Mouse (Mus musculus) heart, embryonic 16.5 days (tissue): Measurements from ENCODE around the gene Rgs14. TPM values are rescaled to one million over a fixed set of nuclear protein-coding genes. Genes with fewer than 3 reads are reported as not detected.

Source experiments
- ATAC-seq: fragments of 200-750 bp; cut with Nextera tagmentation; replicated peaks from 2 replicates; pipeline ENCODE4 v1.8.0; 2017; ENCODE audit warnings: moderate number of reproducible peaks; ENCODE audit not compliant: insufficient read depth, low FRiP score; ENCODE audit errors: extremely low read depth
- H3K27ac ChIP-seq: fragments of 300-500 bp; sonication (generic); 2 replicates; pipeline ENCODE4 v1.5.1; 2014; ENCODE audit warnings: mild to moderate bottlenecking, low read length, control low read depth, moderate library complexity
- H3K27me3 ChIP-seq: fragments of 300-500 bp; sonication (generic); 2 replicates; pipeline ENCODE4 v1.6.1; 2014; ENCODE audit warnings: low read length, mixed read lengths; ENCODE audit not compliant: control insufficient read depth, insufficient read depth
- H3K36me3 ChIP-seq: fragments of 300-500 bp; sonication (generic); 2 replicates; pipeline ENCODE4 v1.6.1; 2014; ENCODE audit not compliant: control insufficient read depth, insufficient read depth
- H3K4me1 ChIP-seq: fragments of 300-500 bp; sonication (generic); 2 replicates; pipeline ENCODE4 v1.6.1; 2014; ENCODE audit warnings: low read length, mixed read lengths; ENCODE audit not compliant: control insufficient read depth, insufficient read depth
- H3K4me2 ChIP-seq: fragments of 300-500 bp; sonication (generic); 2 replicates; pipeline ENCODE4 v1.6.1; 2014; ENCODE audit warnings: low read depth, mild to moderate bottlenecking, control low read depth, low read length
- H3K4me3 ChIP-seq: fragments of 300-500 bp; sonication (generic); 2 replicates; pipeline ENCODE4 v1.5.1; 2014; ENCODE audit warnings: mild to moderate bottlenecking, control low read depth, low read length
- H3K9ac ChIP-seq: fragments of 300-500 bp; sonication (generic); 2 replicates; pipeline ENCODE4 v1.6.1; 2014; ENCODE audit warnings: low read length, control low read depth
- H3K9me3 ChIP-seq: fragments of 300-500 bp; sonication (generic); replicated peaks from 2 replicates; pipeline ENCODE4 v1.6.1; 2016; ENCODE audit warnings: low read length; ENCODE audit not compliant: control insufficient read depth
- WGBS: fragments of 180-500 bp; shearing (Covaris S2); extraction: QIAGEN DNeasy Blood & Tissue Kit; methylation state at CpG from one replicate; pipeline ENCODE4 v1.1.7; 2014; 5-methylcytosine and 5-hydroxymethylcytosine counted together
- polyA plus RNA-seq: library from polyadenylated mRNA; unstranded; fragments of >200 nt; fragmentation: Nextera tagmentation; extraction: Ambion mirVana; gene quantifications from 2 replicates; pipeline ENCODE4 v1.2.1, GENCODE M21; 2015

Gene Rgs14
- polyA plus RNA-seq, 1 experiment from 2014 or later = 2.4 TPM

DNA sequence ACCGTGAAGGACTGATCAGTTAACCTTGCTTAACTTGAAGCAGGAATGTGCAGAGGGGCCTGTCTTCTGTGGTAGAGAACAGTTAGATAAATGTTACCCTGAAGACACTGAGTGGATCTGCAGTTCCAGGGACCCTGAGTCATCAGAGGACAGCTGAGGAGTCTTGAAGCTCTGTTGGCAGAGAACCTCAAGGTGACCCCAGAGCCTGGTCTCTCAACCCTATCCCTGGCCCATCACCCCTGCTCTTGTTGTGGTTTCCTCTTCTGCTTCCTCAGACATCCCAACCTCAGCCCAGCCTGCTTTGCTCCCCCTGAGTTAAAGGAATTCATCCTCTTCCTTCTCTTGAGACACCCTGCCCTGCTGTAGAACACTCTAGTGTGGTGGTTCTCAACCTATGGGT, 28.6 kb downstream of the Rgs14 start, which contains the start of gene Slc34a1:
Slc34a1 (plus strand) TSS at position 100 of the 400 bp plus-strand sequence.
- no peak within 1 kb of the TSS for H3K4me2 ChIP-seq
- WGBS = 65% methylated on average over 1 of the region's 1 CpGs
- H3K27ac ChIP-seq = no peak within 1 kb of the TSS
- H3K9me3 ChIP-seq = no peaks in the 10 kb centered on the region
- no peaks in the 10 kb centered on the region for H3K36me3 ChIP-seq
- H3K4me1 ChIP-seq = no peaks in the 10 kb centered on the region
- H3K4me3 ChIP-seq = no peak within 1 kb of the TSS
- ATAC-seq = no peak
- H3K27me3 ChIP-seq = peaks cover 25% of the 10 kb centered on the region
- H3K9ac ChIP-seq = no peak within 1 kb of the TSS

DNA sequence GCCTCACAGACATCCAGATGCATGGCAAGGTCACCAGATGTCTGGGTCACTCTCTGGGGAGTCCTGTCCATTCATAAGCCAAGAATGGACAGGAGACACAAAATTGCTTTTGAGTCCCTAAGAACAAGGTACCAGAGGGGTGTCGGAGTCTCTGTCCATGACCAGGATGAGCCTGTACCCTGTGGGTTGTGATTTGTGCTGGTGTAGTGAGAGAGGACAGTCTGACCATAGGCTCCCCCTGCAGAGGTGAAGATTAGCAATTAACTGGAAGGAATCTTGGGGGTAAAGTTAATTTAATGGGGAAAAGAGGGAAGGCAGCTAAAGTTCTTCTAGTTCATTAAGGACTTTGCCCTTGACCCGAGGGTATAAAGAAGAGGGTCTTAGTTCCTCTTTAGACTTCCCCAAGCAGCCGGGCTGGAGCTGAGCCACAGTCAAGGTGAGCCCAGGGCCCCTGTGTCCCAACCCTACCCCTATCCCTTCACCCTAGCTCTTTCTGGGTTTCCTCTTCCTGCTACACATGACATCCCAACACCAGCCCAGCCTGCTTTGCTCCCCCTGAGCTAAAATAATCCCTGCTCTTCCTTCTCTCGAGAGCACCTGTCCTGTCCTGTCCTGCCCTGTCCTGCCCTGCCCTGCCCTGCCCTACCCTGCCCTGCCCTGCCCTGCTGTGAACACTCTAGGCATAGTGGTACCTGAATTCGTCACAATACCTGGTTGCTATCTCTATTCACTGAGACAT, 29.9 kb downstream of the Rgs14 start:
- 61% methylated on average over 5 of the region's 5 CpGs for WGBS
- Histone ChIP-seq H3K4me1 (no peaks in the 10 kb centered on the region), H3K9ac (no peak overlapping the region), H3K27ac (no peak overlapping the region), H3K9me3 (no peaks in the 10 kb centered on the region), H3K4me2 (no peak overlapping the region), H3K36me3 (no peaks in the 10 kb centered on the region), H3K4me3 (no peak overlapping the region), H3K27me3 (peaks cover 33% of the 10 kb centered on the region)
- no peak for ATAC-seq

DNA sequence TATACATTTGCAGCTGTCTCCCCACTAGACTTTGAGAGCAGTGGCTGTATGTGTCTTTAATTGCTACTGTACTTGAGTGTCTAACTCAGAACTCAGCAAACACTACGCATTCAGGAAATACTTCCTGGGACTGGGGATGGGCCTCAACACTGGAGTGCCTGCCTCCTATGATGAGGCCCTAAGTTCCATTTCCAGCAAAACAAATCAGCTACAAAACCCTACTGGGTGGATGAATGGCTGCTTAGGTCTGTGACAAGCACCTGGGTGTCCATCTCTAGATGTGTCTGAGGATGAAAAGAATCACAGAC, 30.5 kb downstream of the Rgs14 start:
- Histone ChIP-seq H3K36me3 (no peaks in the 10 kb centered on the region), H3K27ac (no peak overlapping the region), H3K27me3 (peaks cover 36% of the 10 kb centered on the region), H3K9ac (no peak overlapping the region), H3K4me3 (no peak overlapping the region), H3K9me3 (no peaks in the 10 kb centered on the region), H3K4me1 (no peaks in the 10 kb centered on the region), H3K4me2 (no peak overlapping the region)
- WGBS = 44% methylated on average over 1 of the region's 1 CpGs
- ATAC-seq = no peak

DNA sequence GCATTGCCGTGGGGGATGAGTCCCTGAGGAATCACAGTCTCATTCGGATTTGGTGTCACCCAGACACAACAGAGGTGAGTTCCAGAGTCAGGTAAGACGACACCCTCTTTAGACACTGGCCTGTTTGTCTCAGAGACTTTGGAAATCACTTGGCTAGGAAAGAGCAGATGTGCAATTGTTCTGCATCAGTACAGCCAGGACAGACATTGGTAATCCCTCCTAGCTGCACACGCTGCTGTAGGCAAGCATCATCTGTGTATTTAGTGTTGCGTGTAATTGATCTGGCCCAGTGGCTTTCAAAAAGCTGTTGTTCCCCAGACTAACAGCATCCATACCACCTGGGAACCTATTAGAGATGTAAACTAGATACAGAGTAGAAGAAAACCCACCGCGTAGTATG, 33.7 kb downstream of the Rgs14 start:
- WGBS = 75% methylated on average over 7 of the region's 7 CpGs
- Histone ChIP-seq H3K4me2 (no peak overlapping the region), H3K4me1 (no peaks in the 10 kb centered on the region), H3K27me3 (peaks cover 55% of the 10 kb centered on the region), H3K27ac (no peak overlapping the region), H3K9ac (no peak overlapping the region), H3K36me3 (no peaks in the 10 kb centered on the region), H3K9me3 (no peaks in the 10 kb centered on the region), H3K4me3 (no peak overlapping the region)
- ATAC-seq = no peak

DNA sequence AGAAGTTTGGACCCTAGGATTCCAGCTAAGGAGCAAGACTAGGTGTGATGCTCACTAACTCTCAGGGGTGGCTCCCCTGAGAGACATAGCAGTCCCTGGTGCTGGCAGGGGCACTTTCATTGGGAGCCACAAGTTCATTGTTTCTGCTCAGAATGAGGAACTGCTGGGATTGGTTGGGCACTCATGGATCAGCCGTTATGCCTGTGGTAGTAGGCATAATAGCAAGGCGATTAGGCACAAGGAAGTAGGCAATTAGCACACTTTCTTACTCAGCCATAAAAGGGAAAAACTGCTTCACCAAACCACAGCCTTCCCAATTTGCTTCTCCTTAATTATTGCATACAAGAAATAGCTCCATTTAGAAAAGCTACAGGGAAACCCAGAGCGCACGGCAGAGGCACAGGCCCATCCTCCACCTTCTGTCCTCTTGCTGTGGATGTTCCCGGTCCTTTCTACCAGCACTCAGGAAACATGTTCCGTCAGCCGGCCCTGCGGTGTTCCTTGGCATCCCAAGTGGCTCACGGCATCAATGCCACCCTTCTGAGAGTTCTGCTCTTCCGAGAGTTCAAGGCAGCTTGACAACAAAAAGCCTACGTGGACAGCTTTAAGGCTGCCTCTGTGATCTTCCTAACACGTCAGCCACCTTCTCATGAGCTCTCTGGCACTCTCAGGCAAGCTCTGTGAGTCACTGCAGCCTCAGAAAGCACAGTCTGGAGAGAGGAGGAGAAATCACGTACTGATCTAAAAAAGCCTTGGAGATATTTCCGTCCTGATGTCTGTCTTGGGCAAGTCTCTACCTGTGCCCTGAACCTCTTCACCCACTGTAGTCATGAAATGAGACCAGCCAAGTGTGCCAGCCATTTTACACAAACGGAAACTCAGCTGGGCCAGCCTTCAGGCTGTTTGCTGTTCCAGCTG, 34.7 kb downstream of the Rgs14 start:
- no peaks in the 10 kb centered on the region for H3K4me1 ChIP-seq
- whole genome bisulfite sequencing = 64% methylated on average over 15 of the region's 15 CpGs
- no peak overlapping the region for H3K4me3 ChIP-seq
- no peak overlapping the region for H3K27ac ChIP-seq
- no peak overlapping the region for H3K4me2 ChIP-seq
- H3K9me3 ChIP-seq = no peaks in the 10 kb centered on the region
- H3K9ac ChIP-seq = no peak overlapping the region
- peaks cover 60% of the 10 kb centered on the region for H3K27me3 ChIP-seq
- no peak for ATAC-seq
- no peaks in the 10 kb centered on the region for H3K36me3 ChIP-seq

DNA sequence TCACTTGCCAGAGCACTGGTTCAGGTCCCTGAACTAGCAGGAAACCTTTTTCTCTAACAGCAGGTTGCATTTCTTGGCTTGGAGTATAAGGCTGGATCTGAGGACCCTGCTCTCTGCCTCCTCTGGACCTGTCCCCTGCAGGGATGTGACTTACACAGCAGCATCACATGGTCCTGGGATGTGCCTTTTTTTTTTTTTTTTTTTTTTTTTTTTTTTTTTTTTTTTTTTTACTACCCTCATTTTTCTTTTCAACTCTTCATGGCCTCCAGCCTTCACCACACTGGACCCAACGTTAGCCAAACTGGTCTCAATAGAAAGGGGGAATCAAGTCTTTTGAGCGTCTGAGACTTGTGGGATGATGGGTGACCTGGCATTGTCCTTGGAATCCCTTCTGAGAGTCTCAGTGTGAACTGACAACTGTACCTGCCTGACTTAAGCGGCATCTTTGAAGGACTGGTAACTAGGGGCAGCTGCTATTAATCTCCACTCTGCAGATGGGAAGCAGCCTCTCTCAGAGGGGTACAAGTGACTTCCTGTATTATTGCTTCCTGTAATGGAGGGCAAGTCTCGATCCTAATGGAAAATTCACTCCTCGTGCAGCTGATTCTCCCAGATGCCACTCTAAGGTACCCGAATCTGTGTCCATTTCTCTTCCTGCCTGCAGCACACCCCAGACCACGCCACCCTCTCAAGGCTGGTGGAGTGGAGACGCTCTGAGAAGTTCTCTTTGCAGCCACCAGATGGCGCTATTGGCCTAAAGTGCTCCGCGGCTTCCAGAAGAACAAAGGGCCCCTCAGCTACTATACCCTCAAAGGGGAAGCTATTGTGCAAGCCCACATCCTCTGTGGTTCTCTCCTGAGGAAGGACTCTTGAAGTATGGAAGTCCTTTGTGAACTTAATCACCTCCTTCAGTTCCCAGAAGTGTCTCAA, 35.6 kb downstream of the Rgs14 start:
- Histone ChIP-seq H3K27me3 (peaks cover 60% of the 10 kb centered on the region), H3K9ac (no peak overlapping the region), H3K4me1 (no peaks in the 10 kb centered on the region), H3K4me3 (no peak overlapping the region), H3K27ac (no peak overlapping the region), H3K36me3 (no peaks in the 10 kb centered on the region), H3K9me3 (no peaks in the 10 kb centered on the region), H3K4me2 (no peak overlapping the region; the same call in 1 of the 2 replicates)
- 11% methylated on average over 11 of the region's 11 CpGs for WGBS
- ATAC-seq = peak; percentile 75

DNA sequence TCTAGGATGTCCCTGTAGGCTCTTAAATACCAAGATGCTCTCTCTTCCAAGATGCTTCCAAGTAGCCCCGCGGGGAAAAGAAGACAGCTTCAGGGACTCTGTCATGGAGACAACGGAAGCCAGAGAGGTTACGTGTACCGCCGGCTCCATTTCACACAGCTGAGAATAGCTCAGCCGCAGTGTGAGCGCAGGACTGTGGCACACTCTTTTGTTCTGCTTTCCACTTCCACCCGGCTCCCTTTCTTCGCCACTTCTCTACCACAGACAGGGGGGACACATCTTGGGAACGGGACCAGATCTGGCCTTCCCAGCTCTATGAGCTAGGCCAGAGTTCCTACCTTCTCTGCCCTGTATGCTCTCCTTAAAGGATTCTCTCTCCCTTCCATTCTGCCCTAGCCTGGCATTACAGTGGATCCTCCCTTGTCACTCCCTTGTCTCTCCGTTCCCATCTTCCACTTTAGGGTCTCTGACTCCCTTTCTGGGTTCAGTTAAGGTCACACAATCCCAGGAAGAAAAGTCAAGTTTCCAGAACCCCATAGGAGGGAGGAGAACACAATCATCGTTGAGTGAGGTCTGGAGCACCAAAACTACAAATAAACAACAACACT, 36.4 kb downstream of the Rgs14 start:
- H3K4me3 ChIP-seq = no peak overlapping the region
- 61% methylated on average over 13 of the region's 13 CpGs for WGBS
- ATAC-seq = 0 out of 2 replicates have a peak, but pooled peaks have one; percentile 9
- H3K27me3 ChIP-seq = peaks cover 53% of the 10 kb centered on the region
- no peak overlapping the region for H3K4me2 ChIP-seq
- H3K9me3 ChIP-seq = no peaks in the 10 kb centered on the region
- no peaks in the 10 kb centered on the region for H3K36me3 ChIP-seq
- no peak overlapping the region for H3K27ac ChIP-seq
- H3K9ac ChIP-seq = no peak overlapping the region
- no peaks in the 10 kb centered on the region for H3K4me1 ChIP-seq

DNA sequence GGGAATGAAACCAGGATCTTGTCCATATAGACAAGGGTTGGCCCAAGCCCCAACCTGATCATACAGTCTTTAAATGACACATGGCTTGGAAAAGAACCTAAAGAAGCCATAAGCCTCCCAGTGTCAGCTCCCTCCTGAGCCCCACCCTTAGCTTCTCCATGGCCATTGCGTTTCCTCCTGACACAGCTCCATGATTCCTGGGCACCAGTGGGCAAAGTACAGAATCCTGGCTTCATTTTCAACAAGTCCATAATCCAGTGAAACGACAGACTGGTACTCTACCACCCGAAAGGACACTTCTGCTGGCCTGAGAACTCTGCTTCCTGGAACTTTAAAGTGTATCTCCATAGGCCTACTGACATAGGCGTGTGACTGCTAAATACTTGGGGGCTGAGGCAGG, 37.8 kb downstream of the Rgs14 start:
- 78% methylated on average over 4 of the region's 4 CpGs for WGBS

More for the DNA sequence above, 37.8 kb downstream of the Rgs14 start:
- H3K9ac ChIP-seq = no peak overlapping the region
- H3K4me1 ChIP-seq = no peaks in the 10 kb centered on the region
- no peak for ATAC-seq
- H3K4me3 ChIP-seq = no peak overlapping the region
- no peak overlapping the region for H3K27ac ChIP-seq
- H3K9me3 ChIP-seq = no peaks in the 10 kb centered on the region
- peaks cover 55% of the 10 kb centered on the region for H3K27me3 ChIP-seq
- H3K4me2 ChIP-seq = no peak overlapping the region
- H3K36me3 ChIP-seq = no peaks in the 10 kb centered on the region
